Mouse (Mus musculus): ENCODE data around the gene Prune1.

GRCm38 (mm10) chr3:95235386-95236301 lies 46.2 kb downstream of the Prune1 start:
- TF ChIP-seq CTCF (IDR thresholded peaks at IDR 0.05; ENCODE audit: low read depth) (no peak), EP300 (optimal IDR thresholded peaks at IDR 0.05) (no peak)
